Mouse (Mus musculus): ENCODE results near the gene Abhd4. TPM values are rescaled to one million over a fixed set of nuclear protein-coding genes. Genes with fewer than 3 reads are reported as not detected.

Gene Abhd4
- polyA plus RNA-seq, 1 experiment = 75.8 TPM

DNA sequence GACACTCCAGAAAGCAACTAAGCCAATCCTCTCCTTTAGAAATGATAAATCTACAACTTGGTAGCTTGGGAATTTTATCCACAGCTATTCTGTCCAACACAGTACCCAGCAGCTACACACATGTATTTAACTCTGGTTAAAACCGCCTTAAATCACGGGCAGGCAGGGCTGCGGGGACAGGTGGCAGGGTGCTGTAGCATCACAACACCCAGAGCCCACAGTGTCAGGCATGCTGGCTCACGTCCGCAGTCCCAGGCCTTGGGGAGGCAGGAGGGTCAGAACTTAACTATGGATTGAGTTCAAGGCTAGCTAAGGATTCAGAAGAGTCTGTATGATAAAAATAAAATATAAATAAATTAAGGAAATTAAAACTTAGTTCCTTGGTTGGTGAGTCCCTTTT lies 17.1 kb upstream of the Abhd4 start:
- TF ChIP-seq POLR2A (IDR thresholded peaks at IDR 0.05; ENCODE audit: low read depth, low read length) (no peak), CTCF (conservative IDR thresholded peaks at IDR 0.05; ENCODE audit: insufficient read depth, insufficient read length, low read depth, low read length) (no peak)
- H3K4me1 ChIP-seq (ENCODE audit: control insufficient read depth, insufficient read depth, low read length) = peaks cover 7% of the 10 kb centered on the region; the same call in 1 of the 2 replicates
- peaks cover 2% of the 10 kb centered on the region for H3K36me3 ChIP-seq (ENCODE audit: control insufficient read depth, insufficient read depth, low read length)
- H3K27ac ChIP-seq (ENCODE audit: insufficient read depth, low read depth, low read length) = no peak overlapping the region
- no peak overlapping the region for H3K4me3 ChIP-seq (ENCODE audit: insufficient read depth, low read depth, low read length)
- H3K27me3 ChIP-seq (replicated peaks; ENCODE audit: control insufficient read depth, insufficient read depth, low read length) = no peaks in the 10 kb centered on the region
- WGBS = 84% methylated on average over 5 of the region's 5 CpGs
- no peak for DNase-seq

DNA sequence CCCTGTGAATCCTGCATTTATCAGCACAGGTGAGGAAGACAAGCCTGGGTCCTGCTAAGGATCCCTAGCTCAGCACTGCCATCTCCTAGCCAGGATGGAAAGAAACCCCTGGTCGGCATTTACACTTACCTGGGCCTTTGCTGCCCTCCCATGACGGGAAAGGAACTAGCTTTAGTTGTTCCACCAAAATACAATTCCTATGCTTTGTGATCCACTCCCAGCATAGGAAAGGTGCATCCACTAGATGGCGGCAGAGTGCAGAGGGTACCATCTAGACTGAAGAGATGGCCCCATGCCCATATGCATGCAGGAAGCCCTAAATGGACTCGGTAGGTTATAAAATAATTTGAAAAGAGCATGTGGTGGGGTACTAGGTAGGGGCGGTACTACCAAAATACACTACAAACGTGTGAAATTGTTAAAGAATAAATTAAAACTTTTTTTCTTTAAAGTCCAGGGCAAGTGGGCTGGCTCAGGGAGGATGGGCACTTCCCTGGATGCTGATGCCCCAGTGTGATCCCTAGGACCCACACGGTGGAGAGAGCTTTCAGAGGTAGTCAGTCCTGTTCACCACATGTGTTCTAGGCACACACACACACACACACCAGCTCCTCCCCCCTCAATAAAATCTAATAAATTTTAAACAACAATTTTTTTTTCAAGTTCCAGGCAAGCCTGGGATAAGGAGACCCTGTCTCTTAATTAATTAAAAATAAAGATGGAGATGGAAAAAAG lies 14.8 kb upstream of the Abhd4 start:
- Histone ChIP-seq H3K4me1 (ENCODE audit: control insufficient read depth, insufficient read depth, low read length) (no peaks in the 10 kb centered on the region; the same call in 1 of the 2 replicates), H3K36me3 (ENCODE audit: control insufficient read depth, insufficient read depth, low read length) (peaks cover 4% of the 10 kb centered on the region), H3K27me3 (replicated peaks; ENCODE audit: control insufficient read depth, insufficient read depth, low read length) (no peaks in the 10 kb centered on the region), H3K4me3 (ENCODE audit: insufficient read depth, low read depth, low read length) (no peak overlapping the region), H3K27ac (ENCODE audit: insufficient read depth, low read depth, low read length) (no peak overlapping the region)
- no peak for TF ChIP-seq POLR2A (IDR thresholded peaks at IDR 0.05; ENCODE audit: low read depth, low read length)
- peak; percentile 95 for TF ChIP-seq CTCF (conservative IDR thresholded peaks at IDR 0.05; ENCODE audit: insufficient read depth, insufficient read length, low read depth, low read length)
- peak; percentile 87 for DNase-seq
- WGBS = 11% methylated on average over 7 of the region's 7 CpGs

GRCm38 (mm10) chr14:54240542-54240941 lies 13.4 kb upstream of the Abhd4 start:
- no peak for TF ChIP-seq POLR2A (IDR thresholded peaks at IDR 0.05; ENCODE audit: low read depth, low read length)
- TF ChIP-seq CTCF (conservative IDR thresholded peaks at IDR 0.05; ENCODE audit: insufficient read depth, insufficient read length, low read depth, low read length) = no peak
- Histone ChIP-seq H3K36me3 (ENCODE audit: control insufficient read depth, insufficient read depth, low read length) (peaks cover 4% of the 10 kb centered on the region), H3K27ac (ENCODE audit: insufficient read depth, low read depth, low read length) (no peak overlapping the region), H3K27me3 (replicated peaks; ENCODE audit: control insufficient read depth, insufficient read depth, low read length) (no peaks in the 10 kb centered on the region), H3K4me1 (ENCODE audit: control insufficient read depth, insufficient read depth, low read length) (no peaks in the 10 kb centered on the region; the same call in 1 of the 2 replicates), H3K4me3 (ENCODE audit: insufficient read depth, low read depth, low read length) (no peak overlapping the region)
- DNase-seq = no peak
- 79% methylated on average over 5 of the region's 5 CpGs for WGBS

DNA sequence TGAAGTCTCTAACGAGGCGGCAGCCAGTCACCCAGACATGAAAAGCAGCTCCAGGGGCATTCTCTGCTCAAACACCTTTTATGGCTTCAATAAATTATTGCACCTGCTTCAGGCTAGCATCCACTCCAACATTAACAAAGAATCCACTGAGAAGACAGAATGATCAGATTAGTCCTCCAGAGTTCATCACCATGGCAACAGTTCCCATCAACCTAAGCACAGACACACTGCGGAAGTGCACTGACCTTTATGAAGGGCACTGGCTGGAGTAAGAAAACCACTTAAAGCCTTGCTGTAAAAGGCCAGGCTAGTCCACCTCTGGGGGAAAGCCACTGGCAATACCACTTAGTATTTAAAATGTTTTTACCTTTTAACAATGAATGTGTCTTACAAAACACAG lies 9.8 kb upstream of the Abhd4 start:
- DNase-seq = peak; percentile 44
- Histone ChIP-seq H3K27ac (ENCODE audit: insufficient read depth, low read depth, low read length) (no peak overlapping the region), H3K36me3 (ENCODE audit: control insufficient read depth, insufficient read depth, low read length) (peaks cover 4% of the 10 kb centered on the region), H3K4me3 (ENCODE audit: insufficient read depth, low read depth, low read length) (no peak overlapping the region), H3K27me3 (replicated peaks; ENCODE audit: control insufficient read depth, insufficient read depth, low read length) (no peaks in the 10 kb centered on the region), H3K4me1 (ENCODE audit: control insufficient read depth, insufficient read depth, low read length) (peaks cover 6% of the 10 kb centered on the region; the same call in 1 of the 2 replicates)
- 33% methylated on average over 3 of the region's 3 CpGs for WGBS
- no peak for TF ChIP-seq CTCF (conservative IDR thresholded peaks at IDR 0.05; ENCODE audit: insufficient read depth, insufficient read length, low read depth, low read length)
- TF ChIP-seq POLR2A (IDR thresholded peaks at IDR 0.05; ENCODE audit: low read depth, low read length) = no peak

DNA sequence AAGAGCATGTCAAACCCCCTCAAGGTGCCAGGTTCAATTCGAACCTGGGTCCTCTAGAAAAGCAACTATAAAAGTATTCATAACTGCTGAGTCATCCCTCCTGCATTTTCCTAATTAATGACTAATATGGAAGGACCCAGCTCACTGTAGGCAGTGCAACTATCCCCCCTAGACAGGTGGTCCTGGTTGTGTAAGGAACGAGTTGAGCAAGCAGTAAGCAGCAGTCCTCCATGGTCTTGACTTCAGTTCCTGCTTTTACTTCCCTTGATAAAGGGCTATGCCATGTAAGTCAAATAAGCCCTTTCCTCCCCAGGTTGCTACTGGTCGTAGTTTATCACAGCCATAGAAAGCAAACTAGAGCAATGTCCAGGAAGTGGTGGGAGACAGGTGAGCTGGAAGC lies 7.8 kb upstream of the Abhd4 start:
- Histone ChIP-seq H3K27me3 (replicated peaks; ENCODE audit: control insufficient read depth, insufficient read depth, low read length) (no peaks in the 10 kb centered on the region), H3K4me3 (ENCODE audit: insufficient read depth, low read depth, low read length) (no peak overlapping the region), H3K4me1 (ENCODE audit: control insufficient read depth, insufficient read depth, low read length) (peaks cover 12% of the 10 kb centered on the region), H3K36me3 (ENCODE audit: control insufficient read depth, insufficient read depth, low read length) (peaks cover 4% of the 10 kb centered on the region), H3K27ac (ENCODE audit: insufficient read depth, low read depth, low read length) (no peak overlapping the region)
- WGBS = 93% methylated on average over 3 of the region's 3 CpGs
- no peak for TF ChIP-seq CTCF (conservative IDR thresholded peaks at IDR 0.05; ENCODE audit: insufficient read depth, insufficient read length, low read depth, low read length)
- no peak for TF ChIP-seq POLR2A (IDR thresholded peaks at IDR 0.05; ENCODE audit: low read depth, low read length)
- DNase-seq = no peak

DNA sequence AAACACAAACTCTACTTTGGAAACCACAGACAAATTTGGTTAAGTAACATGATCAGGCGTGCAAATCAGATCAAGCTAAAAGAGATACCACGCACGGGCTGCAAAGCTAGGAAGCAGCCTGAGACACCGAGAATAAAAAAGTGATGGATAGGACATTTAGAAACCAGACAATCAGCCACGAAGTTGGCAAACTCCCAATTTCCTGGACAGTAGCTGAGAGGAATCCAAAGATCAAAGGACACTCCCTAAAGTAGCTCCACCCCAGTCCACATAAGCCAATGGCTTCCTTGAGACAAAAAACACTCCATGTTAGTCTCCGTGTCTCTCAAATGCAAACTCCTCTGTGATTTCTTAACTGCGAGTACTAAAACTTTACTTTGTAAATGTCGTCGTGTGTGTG lies 4.7 kb upstream of the Abhd4 start:
- H3K4me3 ChIP-seq (ENCODE audit: insufficient read depth, low read depth, low read length) = 0 out of 2 replicates have a peak overlapping the region, but pooled peaks have one; percentile 20
- 25% methylated on average over 9 of the region's 9 CpGs for WGBS
- peak; percentile 91 for DNase-seq
- TF ChIP-seq POLR2A (IDR thresholded peaks at IDR 0.05; ENCODE audit: low read depth, low read length) = no peak
- TF ChIP-seq CTCF (conservative IDR thresholded peaks at IDR 0.05; ENCODE audit: insufficient read depth, insufficient read length, low read depth, low read length) = no peak
- H3K27ac ChIP-seq (ENCODE audit: insufficient read depth, low read depth, low read length) = no peak overlapping the region
- H3K27me3 ChIP-seq (replicated peaks; ENCODE audit: control insufficient read depth, insufficient read depth, low read length) = no peaks in the 10 kb centered on the region
- no peaks in the 10 kb centered on the region; the same call in 1 of the 2 replicates for H3K36me3 ChIP-seq (ENCODE audit: control insufficient read depth, insufficient read depth, low read length)
- H3K4me1 ChIP-seq (ENCODE audit: control insufficient read depth, insufficient read depth, low read length) = peaks cover 16% of the 10 kb centered on the region

- WGBS = 50% methylated on average over 4 of the region's 4 CpGs
- DNase-seq = no peak
- Histone ChIP-seq H3K36me3 (ENCODE audit: control insufficient read depth, insufficient read depth, low read length) (no peaks in the 10 kb centered on the region; the same call in 1 of the 2 replicates), H3K27ac (ENCODE audit: insufficient read depth, low read depth, low read length) (no peak overlapping the region), H3K4me3 (ENCODE audit: insufficient read depth, low read depth, low read length) (no peak overlapping the region), H3K4me1 (ENCODE audit: control insufficient read depth, insufficient read depth, low read length) (peaks cover 19% of the 10 kb centered on the region), H3K27me3 (replicated peaks; ENCODE audit: control insufficient read depth, insufficient read depth, low read length) (no peaks in the 10 kb centered on the region)
- TF ChIP-seq POLR2A (IDR thresholded peaks at IDR 0.05; ENCODE audit: low read depth, low read length) (no peak), CTCF (conservative IDR thresholded peaks at IDR 0.05; ENCODE audit: insufficient read depth, insufficient read length, low read depth, low read length) (no peak)
Measured at GRCm38 (mm10) chr14:54250122-54250521, 3.9 kb upstream of the Abhd4 start.
